Mouse (Mus musculus) heart, postnatal 0 days (tissue): ENCODE measurements at regions not wholly inside any gene's neighbourhood (a gene's known extent, or its start where the extent isn't known, plus 50 kb on each side); places are given as distances from the start of the nearest gene placed in this dataset.

Experiments
- ATAC-seq: fragments of 200-750 bp; cut with Nextera tagmentation; 2 replicates; pipeline ENCODE4 v1.8.0; 2017; ENCODE audit warnings: low read depth, moderate number of reproducible peaks, moderate library complexity; ENCODE audit not compliant: insufficient read depth
- DNase-seq: peaks from one replicate; pipeline ENCODE4 v3.0.0-alpha.2; 2016; ENCODE audit warnings: low spot score
- H3K27ac ChIP-seq: fragments of 300-500 bp; sonication (generic); 2 replicates; pipeline ENCODE4 v1.5.1; 2014; ENCODE audit warnings: low read depth, mild to moderate bottlenecking
- H3K27me3 ChIP-seq: fragments of 300-500 bp; sonication (generic); 2 replicates; pipeline ENCODE4 v1.6.1; 2014; ENCODE audit warnings: low read length, mixed read lengths; ENCODE audit not compliant: control insufficient read depth, insufficient read depth
- H3K36me3 ChIP-seq: fragments of 300-500 bp; sonication (generic); replicated peaks from 2 replicates; pipeline ENCODE4 v1.6.1; 2014; ENCODE audit warnings: low read length, mixed read lengths; ENCODE audit not compliant: control insufficient read depth, insufficient read depth
- H3K4me1 ChIP-seq: fragments of 300-500 bp; sonication (generic); 2 replicates; pipeline ENCODE4 v1.6.1; 2014; ENCODE audit warnings: antibody characterized with exemption; ENCODE audit not compliant: control insufficient read depth, insufficient read depth
- H3K4me2 ChIP-seq: fragments of 300-500 bp; sonication (generic); 2 replicates; pipeline ENCODE4 v1.6.1; 2014; ENCODE audit warnings: low read depth, mild to moderate bottlenecking, low read length, moderate library complexity
- H3K4me3 ChIP-seq: fragments of 300-500 bp; sonication (generic); 2 replicates; pipeline ENCODE4 v1.5.1; 2014; ENCODE audit warnings: low read depth, low read length
- H3K9ac ChIP-seq: fragments of 300-500 bp; sonication (generic); replicated peaks from 2 replicates; pipeline ENCODE4 v1.6.1; 2014; ENCODE audit warnings: low read depth, low read length, mixed read lengths
- H3K9me3 ChIP-seq: fragments of 300-500 bp; sonication (generic); replicated peaks from 2 replicates; pipeline ENCODE4 v1.6.1; 2016; ENCODE audit warnings: low read length; ENCODE audit not compliant: control insufficient read depth
- CTCF ChIP-seq: IDR thresholded peaks from 2 replicates; pipeline ENCODE4 v1.5.1; 2016; ENCODE audit warnings: antibody characterized with exemption, control low read depth, low read depth
- EP300 ChIP-seq: IDR thresholded peaks from 2 replicates; pipeline ENCODE4 v1.6.1; 2016; ENCODE audit warnings: antibody characterized with exemption, low read depth
- WGBS: fragments of 180-500 bp; shearing (Covaris S2); extraction: QIAGEN DNeasy Blood & Tissue Kit; methylation state at CpG from one replicate; pipeline ENCODE4 v1.1.7; 2014; 5-methylcytosine and 5-hydroxymethylcytosine counted together

- Histone ChIP-seq H3K9me3 (no peaks in the 10 kb centered on the region), H3K4me3 (no peak overlapping the region), H3K4me1 (0 out of 2 replicates have a peak, but pooled peaks cover 13% of the 10 kb centered on the region), H3K27ac (no peak overlapping the region), H3K9ac (no peak overlapping the region), H3K36me3 (no peaks in the 10 kb centered on the region), H3K27me3 (no peaks in the 10 kb centered on the region), H3K4me2 (no peak overlapping the region)
- 80% methylated on average over 5 of the region's 5 CpGs for WGBS
- TF ChIP-seq EP300: no peak
- no peak for TF ChIP-seq CTCF
- no peak for ATAC-seq
- DNase-seq: no peak
Measured at GRCm38 (mm10) chr16:93366383-93366941, 237.4 kb downstream of the Setd4 start.

DNA sequence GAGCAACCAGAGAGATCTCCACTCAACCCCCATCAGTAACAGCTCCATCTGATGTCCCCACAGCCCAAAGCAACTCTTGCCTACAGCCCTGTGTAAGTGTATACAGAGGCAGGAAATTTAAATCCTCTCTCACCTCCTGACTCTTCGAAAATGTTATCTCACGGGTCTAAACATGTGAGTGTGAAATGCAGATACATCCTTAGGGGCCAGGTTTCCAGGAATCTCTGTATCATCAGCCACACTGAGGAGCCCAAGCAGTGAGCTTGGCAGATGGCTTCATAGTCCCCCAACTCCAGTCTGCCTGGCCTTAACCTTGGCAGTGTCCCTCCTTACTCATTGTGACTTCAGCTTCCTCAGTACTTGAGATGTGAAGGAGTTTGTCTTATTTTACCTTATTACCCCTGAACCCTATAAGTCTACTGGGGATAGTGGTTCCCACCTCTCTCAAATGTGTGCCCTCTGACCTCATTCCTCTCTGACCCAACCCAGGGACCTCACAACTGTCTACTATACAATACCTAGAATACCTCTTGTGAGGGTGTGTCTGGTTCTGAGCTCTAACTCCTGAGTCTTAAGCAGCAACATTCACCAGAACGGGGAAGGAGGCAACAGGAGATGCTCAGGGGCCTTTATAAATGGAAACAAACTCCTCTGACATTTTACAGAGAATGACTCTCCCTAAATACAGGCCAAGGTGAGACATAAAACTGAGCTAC, 238.5 kb downstream of the Setd4 start:
- Histone ChIP-seq H3K4me2 (no peak overlapping the region), H3K4me1 (0 out of 2 replicates have a peak, but pooled peaks cover 13% of the 10 kb centered on the region), H3K9ac (no peak overlapping the region), H3K9me3 (no peaks in the 10 kb centered on the region), H3K27me3 (no peaks in the 10 kb centered on the region), H3K4me3 (no peak overlapping the region), H3K27ac (no peak overlapping the region), H3K36me3 (no peaks in the 10 kb centered on the region)
- 56% methylated on average over 3 of the region's 3 CpGs for WGBS
- DNase-seq: no peak
- no peak for ATAC-seq
- no peak for TF ChIP-seq CTCF
- TF ChIP-seq EP300: no peak

DNA sequence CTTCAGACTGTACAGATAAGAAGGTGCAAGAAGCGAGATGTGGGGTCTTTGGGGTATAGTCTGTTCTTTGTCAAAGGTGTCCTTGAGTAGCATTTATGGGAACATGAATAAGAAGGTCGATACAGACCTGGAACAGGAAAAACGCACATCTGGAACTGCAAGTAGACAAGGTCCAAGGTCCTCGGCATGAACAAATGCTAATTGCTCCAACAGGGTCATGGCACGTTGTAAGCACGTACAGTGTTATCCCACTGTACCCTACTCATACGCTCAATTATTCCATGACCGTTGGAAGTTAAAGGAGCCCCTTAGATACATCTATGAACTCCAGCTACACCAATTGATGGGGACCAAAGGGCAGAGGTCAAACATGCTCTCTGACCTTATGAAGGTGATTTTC, 244.1 kb downstream of the Setd4 start:
- Histone ChIP-seq H3K9ac (no peak overlapping the region), H3K9me3 (no peaks in the 10 kb centered on the region), H3K27me3 (no peaks in the 10 kb centered on the region), H3K4me1 (no peaks in the 10 kb centered on the region), H3K36me3 (no peaks in the 10 kb centered on the region), H3K27ac (no peak overlapping the region), H3K4me3 (no peak overlapping the region), H3K4me2 (no peak overlapping the region)
- DNase-seq (no peak), ATAC-seq (no peak)
- TF ChIP-seq CTCF (no peak), EP300 (no peak)
- 83% methylated on average over 8 of the region's 8 CpGs for WGBS

- no peak overlapping the region for H3K4me2 ChIP-seq
- DNase-seq: no peak
- no peaks in the 10 kb centered on the region for H3K4me1 ChIP-seq
- no peak for ATAC-seq
- no peaks in the 10 kb centered on the region for H3K9me3 ChIP-seq
- H3K27me3 ChIP-seq: no peaks in the 10 kb centered on the region
- no peak overlapping the region for H3K9ac ChIP-seq
- no peak overlapping the region for H3K27ac ChIP-seq
- 55% methylated on average over 6 of the region's 6 CpGs for WGBS
- H3K4me3 ChIP-seq: no peak overlapping the region
- no peak for TF ChIP-seq EP300
- no peak for TF ChIP-seq CTCF
- no peaks in the 10 kb centered on the region for H3K36me3 ChIP-seq
Measured at GRCm38 (mm10) chr16:93358613-93359012, 245.2 kb downstream of the Setd4 start.

GRCm38 (mm10) chr16:93358166-93358565, 245.7 kb downstream of the Setd4 start:
- H3K9ac ChIP-seq: no peak overlapping the region
- H3K4me2 ChIP-seq: no peak overlapping the region
- TF ChIP-seq CTCF: no peak
- no peak for TF ChIP-seq EP300
- H3K27ac ChIP-seq: no peak overlapping the region
- H3K36me3 ChIP-seq: no peaks in the 10 kb centered on the region
- no peaks in the 10 kb centered on the region for H3K27me3 ChIP-seq
- no peaks in the 10 kb centered on the region for H3K4me1 ChIP-seq
- no peak for ATAC-seq
- WGBS: 74% methylated on average over 4 of the region's 4 CpGs
- no peak overlapping the region for H3K4me3 ChIP-seq
- no peaks in the 10 kb centered on the region for H3K9me3 ChIP-seq
- DNase-seq: no peak
